Mouse (Mus musculus) heart, postnatal 0 days (tissue): ENCODE data around the gene Prkag2.

Experiments
- CTCF ChIP-seq: IDR thresholded peaks from 2 replicates; pipeline ENCODE4 v1.5.1; 2016; ENCODE audit warnings: antibody characterized with exemption, control low read depth, low read depth
- EP300 ChIP-seq: IDR thresholded peaks from 2 replicates; pipeline ENCODE4 v1.6.1; 2016; ENCODE audit warnings: antibody characterized with exemption, low read depth

GRCm38 (mm10) chr5:25146705-25147104 lies 46.3 kb upstream of the Prkag2 start:
- TF ChIP-seq CTCF = no peak
- no peak for TF ChIP-seq EP300
